Mouse (Mus musculus): ENCODE results near the gene Ptger2.
A peak's percentile ranks its signal among the peaks of the same experiment; 100 is the strongest.
"Not testable (repeated sequence)": the region's sequence is repeated elsewhere in the genome, so short reads cannot be mapped to it uniquely, and the experiment has no call there.

The Ptger2 gene

DNA sequence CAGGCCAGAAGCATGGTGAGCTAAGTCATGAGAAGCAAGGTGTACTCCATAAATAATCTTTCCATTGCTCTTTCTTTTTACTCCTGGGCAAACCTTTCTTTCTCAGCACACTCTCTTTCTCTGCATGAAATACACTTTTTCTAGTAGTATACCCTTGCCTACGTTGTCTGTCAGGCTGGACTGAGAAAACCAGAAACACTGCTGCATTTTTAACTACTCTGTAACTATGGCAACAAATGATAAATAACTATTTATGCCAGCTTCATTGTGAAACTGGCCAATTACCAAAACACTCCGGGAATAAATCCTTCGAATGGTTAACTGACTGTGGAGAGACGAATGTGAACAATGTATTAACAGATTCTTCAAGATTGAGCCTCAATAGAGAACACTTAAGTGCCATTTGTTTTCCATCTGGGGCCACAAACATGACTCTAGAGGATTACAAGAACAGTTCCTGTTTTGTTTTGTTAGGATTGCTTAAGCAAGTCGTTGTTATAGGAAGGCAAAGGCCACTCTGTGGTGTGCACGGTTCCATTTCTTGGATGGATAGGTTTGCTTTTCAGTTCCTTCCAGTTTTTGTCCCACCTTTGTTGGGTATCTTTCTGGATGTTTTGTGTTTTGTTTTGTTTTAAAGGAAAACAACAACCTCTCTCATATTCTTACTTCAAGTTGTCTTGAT, at the start of gene Ptger2:
Gene Ptger2 (plus strand): TSS at position 522 of the 682 bp plus-strand sequence.
- not testable (repeated sequence) for DNase-seq

DNA sequence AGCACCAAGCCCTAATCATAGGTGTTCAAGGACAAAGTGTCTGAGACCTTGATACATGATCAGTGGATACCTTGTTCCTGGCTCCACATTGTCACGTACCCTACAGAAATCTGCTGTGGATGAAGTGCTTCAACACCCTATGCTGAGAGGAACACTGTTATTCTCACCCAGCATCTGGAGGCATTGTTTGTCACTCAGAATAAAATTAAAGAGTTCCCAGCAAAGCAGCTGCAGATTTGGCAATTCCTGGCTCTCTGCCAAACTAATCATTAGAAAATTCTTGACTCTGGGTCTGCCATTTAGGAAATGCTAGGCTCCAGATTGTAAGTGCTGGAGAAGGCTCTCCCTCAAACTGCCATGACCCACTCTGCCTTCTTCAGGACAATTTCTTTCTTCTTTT, 27.2 kb upstream of the Ptger2 start:
- DNase-seq, result no peak

DNA sequence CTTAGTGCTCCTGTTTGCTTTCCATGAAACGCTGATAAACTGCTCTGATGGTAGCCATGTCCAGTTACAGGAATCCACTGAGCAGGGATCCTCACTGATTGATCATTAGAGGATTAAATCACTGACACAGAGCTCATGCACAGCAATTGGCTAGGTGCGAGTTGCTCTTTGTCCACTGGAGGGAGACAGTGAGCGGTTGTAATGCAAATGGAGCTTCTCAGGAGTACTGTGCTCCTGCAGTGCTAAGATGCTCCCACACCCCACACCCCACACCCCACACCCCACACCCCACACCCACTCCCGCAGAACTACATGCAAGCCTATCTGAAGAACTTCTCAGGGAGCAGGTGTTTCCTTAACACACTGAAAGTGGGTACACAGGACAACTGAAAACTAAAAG, 10.7 kb upstream of the Ptger2 start:
- DNase-seq, result peak; percentile 25

DNA sequence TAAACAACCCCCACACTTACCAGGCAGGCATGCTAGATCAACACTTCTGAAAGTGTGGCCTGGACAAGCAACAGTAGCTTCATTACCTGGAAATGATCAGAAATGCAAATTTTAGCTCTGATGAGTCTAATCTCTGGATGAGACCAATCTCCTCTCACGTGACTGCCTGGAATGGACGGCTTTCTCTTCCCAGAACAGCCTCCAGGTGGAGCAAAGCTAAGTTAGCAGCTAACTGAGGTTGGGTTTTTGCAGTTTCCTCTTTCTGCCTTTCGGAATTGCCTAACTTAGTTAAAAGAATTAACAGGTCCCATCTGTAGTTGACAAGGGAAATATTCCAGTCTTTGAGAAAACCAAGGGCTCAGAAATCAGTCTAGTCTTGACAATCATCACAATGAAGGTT, 8.1 kb upstream of the Ptger2 start:
- no peak for DNase-seq

DNA sequence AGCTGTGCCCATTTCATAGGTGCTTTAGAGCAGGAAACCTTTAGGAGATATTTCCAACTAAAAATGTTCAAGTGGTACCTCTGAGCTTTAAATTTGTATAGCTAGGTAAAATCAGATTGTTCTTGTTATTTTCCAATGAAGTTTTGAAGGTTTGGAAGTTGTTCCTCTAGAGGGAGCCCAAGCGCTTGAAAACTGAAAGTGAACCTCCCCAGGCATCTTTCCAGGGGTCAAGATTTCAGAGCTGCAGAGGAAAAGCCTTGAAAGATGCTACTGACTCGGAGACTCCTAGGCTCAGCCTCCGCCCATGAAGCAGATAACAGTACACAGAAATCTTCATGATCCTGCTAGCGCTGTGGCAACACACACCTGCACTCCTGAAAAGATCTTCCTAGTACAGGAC, 6.5 kb upstream of the Ptger2 start:
- DNase-seq, result no peak

DNA sequence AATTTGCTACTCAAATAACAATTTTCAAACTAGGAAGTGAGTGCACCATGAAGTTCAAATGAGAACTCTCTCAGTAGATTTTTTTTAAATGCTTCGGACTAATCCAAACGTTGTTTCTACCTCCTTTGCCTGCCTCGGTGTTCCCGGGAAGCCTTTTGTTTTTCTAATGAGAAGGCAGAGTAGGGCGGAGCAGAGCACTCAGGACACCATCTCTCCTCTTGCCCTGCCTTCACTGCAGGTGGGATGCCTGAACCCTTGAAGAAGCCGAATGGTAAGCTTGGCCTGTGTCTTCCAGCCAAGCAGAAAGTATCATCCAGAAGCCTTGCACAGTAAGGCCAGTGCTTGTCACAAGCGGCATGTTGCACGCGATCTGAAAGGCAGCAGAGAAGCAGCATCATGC, 3.9 kb upstream of the Ptger2 start:
- DNase-seq, result no peak

DNA sequence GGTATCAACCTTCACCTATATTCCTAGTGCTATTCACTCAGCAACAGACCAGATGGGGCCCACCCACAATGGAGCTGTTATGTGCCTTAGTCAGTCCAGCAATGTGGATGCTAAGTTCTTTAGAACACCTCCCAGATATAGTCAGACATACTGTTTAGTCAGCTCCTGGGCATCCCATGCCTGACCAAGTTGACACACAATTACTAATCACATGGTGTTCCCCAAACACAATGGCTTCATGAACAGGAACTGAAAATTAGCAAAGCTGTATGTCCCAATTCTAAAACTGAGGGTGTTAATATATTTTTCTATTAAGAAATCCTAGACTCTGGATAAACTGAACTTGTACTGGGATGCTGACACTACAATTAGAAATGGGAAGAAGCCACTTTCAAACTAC, 1.7 kb upstream of the Ptger2 start:
- no peak for DNase-seq

DNA sequence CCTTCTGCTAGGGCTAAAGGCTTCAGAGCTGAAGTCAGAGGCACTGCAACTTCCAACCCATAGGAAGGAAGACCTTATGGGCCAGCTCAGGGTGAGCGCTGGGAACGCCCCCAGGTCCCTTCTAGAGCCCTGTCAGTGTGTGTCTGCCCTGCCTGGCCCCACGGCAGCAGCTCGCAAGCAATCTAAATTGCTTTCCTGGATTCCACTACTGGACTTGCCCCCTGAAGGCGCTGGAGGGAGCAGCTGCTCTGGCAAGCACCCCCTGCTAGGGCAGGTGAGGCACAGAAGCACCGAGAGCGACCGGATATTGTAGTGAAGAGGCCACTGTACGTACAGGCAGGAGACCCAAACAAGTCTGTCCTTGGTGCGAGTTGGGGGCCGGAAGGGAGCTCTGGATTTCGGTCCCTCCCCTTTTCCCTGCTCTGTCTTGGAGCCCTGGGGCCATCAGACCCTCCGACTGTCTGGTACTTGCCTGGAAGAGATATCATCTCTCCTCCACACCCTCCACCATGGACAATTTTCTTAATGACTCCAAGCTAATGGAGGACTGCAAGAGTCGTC, 541 bp downstream of the Ptger2 start:
- DNase-seq, result peak; percentile 20

DNA sequence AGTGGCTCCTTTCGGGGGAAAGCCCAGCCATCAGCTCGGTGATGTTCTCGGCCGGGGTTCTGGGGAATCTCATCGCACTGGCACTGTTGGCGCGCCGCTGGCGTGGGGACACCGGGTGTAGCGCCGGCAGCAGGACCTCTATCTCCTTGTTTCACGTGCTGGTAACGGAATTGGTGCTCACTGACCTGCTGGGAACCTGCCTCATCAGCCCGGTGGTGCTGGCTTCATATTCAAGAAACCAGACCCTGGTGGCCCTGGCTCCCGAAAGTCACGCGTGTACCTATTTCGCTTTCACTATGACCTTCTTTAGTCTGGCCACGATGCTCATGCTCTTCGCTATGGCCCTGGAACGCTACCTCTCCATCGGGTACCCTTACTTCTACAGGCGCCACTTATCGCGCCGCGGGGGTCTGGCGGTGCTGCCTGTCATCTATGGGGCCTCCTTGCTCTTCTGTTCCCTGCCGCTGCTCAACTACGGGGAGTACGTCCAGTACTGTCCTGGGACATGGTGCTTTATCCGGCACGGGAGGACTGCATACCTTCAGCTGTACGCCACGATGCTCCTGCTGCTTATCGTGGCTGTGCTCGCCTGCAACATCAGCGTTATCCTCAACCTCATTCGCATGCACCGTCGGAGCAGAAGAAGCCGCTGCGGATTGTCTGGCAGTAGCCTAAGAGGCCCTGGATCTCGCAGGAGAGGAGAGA, 1.2 kb downstream of the Ptger2 start:
- no peak for DNase-seq

DNA sequence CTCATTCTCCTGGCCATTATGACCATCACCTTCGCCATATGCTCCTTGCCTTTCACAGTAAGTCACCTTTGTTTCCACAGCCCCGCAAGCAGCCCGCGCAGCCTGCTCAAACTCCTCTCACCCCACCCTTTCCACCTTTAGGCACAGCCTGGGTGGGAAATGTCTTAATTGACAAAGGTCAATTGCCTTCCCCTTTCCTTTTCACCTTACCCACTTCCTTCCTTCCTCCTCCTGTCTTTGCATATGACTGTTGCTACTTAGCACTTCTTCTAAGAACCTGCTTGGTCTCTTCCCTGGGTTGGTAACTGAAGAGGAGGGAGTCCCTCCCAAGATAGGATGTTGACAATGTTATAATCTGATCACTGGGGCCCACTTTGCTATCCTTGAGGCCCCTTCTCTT, 1.8 kb downstream of the Ptger2 start:
- no peak for DNase-seq

DNA sequence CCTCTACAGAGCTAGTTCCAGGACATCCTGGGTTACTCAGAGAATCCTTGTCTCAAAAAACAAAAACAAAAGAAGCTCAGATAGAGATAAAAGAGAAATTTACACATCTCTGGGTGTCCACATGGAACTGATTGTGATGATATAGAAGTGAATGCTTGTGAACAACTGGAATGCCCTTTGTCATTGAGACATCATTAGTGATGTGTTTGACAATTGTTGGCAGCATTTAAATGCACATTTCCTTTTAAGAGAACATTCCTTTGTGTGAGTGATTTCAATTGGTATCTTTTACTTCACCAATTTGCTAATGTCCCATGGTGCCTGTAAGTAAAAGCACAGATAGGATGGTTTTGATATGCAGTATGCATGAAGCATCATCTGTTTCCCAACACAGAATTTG, 6.3 kb downstream of the Ptger2 start:
- no peak for DNase-seq

DNA sequence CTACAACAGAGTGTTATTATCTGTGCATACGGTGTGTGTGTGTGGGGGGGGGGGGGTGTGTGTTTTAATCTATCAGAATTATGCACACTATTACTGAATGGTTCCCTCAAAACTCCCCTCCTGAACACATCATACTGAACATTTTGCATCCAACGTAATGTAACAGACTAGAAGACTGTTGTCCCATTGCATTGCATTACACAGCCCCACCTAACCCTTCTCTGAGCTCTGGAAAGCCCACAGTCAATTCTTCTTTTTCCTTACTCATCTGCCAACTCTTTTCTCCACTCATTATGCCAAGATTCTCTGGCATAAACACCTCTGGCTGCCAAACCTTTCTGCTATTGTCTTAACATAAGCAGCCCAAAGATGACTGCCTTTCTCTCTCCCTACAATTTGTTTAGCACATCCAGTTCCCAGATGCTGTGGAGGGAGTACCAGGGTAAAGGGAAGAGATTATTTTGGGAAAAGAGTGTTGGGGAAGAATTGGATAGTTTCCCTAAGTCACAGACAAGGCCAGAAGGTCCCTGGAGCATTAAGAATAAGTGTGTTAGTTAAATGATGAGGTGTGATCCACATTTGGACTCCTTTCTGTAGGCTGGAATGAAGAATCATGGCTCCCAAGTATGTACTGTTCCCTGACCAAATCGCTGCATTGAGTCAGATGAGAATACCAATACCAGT, 12.2 kb downstream of the Ptger2 start:
- DNase-seq, result no peak

DNA sequence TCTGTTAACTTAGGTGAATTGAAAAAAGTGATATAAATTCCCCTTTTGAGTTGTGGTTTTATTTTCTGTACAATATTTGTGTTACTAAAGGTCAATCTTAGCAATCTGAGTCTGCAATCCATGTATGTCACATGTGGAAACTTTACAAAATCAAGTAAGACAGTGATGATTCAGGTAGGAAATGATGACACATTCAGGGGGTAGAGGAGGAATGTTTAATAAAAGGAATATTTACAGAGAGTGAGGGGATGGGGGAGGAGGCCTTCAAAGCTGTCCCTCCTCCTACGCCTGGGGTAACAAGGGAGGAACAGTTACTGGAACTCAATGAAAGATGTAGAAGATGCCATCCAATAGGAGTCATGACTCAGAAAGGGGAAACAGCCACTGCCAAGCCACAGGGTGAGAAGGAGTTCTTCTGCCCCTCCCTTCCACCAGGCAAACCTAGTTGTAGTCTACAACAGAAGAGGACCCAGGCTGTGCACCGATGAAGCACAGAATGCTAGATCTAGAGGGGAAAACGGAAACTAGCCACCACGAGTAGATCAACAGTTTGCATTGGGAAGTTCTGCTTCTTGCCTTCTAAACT, 17.8 kb downstream of the Ptger2 start:
- DNase-seq, result no peak

DNA sequence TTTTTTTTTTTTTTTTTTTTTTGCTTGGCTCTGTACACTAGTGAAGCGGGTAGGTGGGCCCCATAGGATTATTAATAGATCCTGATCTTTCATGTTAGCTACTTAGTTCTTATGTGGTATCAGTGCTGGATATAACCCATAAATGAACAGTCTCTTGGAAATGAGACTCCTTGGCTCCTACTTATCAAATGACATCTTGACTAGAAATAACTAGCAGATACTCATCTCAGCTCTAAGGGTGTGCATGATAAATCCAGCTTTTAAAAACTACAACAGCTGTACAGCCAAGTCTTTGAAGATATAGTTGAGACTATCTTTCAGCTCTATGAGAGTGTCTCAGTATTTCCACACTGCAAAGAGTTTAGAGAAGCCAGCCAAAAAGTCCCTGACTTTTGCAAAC, 21.2 kb downstream of the Ptger2 start:
- no peak for DNase-seq

DNA sequence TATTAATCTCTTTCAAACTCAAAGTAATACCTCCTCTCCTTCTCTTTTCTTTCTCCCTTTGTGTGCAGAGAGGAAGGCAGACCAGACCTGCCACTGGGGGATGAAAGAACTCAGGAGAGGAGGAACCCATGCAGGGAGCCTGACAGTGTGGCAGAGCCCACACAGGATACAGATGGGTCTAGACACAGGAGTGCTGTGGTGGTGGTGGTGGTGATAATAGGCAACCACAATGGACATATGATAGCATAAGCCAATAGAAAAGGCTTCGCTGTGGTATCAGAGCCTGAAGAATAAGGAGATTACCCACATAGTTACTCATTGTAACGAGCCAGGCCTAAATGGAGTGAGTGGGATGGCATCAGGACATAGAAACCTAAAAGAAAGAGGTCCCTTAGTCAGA, 23.3 kb downstream of the Ptger2 start:
- peak; percentile 25 for DNase-seq

DNA sequence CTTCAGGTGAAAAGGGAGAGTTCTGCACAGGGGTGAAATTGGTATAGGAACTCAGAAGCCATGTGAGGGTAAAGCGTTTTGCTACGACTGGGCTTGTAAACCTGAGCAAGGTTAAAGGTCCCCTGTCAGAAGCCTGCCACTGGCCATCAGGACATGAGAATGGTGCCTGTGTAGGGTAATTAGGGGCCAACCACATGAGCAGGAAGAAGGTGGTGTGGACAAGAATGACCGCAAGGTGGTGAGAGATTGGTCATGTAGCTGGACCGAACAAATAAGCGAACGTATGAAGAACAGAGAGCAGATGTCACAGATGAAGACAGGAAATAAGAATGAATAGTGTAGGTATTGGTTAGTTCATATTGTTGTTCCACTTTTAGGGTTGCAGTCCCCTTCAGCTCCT, 23.7 kb downstream of the Ptger2 start:
- DNase-seq, result no peak

DNA sequence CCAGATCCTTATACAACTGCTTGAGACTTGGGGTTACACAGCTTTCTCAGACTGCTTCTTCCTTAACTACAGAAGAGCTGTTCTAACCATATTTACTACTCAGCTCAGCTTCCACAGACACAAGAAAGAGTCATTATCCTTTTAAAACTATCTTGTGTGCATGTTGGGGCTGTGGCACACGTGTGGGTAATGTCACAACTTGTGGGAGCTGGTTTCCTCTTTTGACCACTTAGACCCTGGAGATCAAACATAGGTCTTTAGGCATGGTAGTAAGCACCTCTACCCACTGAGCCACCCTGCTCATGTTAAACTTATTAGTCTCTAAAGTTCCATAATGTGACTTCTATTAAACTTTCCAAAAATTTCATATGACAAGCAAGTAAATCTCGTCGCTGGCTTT, 33.6 kb downstream of the Ptger2 start:
- DNase-seq, result no peak

DNA sequence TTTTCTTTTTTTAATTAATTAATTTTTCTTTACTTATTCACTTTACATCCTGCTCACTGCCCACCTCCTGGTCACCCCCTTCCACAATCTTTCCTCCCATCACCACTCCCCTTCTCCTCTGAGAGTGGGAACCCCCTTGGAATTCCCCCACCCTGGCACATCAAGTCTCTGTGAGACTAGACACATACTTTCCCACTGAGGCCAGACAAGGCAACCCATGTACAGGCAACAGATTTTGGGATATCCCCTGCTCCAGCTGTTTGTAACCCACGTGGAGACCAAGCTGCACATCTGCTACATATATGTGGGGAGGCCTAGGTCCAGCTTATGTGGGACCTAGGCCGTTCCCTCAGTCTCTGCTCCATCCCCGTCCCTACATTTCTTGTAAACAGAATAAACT, 46.3 kb downstream of the Ptger2 start:
- DNase-seq, result no peak

DNA sequence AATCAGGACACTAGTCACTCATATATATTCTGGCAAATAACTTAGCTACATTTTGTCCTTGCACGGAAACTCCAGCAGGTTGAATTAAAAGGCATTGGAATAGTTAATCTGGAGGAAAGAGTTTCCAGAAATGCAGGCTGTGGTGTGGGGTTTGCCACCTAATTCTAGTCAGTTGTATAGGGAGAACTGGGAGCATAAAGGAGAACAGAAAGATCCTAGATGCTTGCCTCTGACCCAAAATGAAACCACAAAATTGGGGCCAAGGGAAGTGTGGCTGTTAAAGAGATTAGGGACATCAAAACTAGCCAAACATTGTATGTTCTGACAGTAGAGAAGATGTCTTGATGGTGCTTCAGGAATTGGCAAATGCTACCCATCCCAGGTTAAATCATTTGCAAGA, 48.6 kb downstream of the Ptger2 start:
- DNase-seq, result no peak

DNA sequence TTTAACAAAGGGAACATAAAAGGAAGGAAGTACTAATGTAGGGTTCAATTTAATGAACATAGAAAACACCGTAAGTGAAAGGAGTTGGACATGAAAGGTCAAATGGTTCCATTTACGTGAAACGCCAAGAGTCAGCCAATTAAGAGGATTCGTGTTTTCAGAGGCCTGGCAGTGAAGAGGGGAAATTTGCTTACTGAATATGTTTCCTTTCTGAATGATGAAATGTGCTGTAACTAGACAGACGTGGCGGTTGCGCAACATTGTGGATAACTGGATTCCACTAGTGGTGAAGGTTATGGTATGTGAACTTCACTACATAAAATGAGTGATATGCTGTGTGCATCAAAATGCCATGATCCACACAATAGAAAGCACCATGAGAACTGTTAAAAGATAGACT, 50.1 kb downstream of the Ptger2 start:
- DNase-seq, result peak; percentile 30

DNA sequence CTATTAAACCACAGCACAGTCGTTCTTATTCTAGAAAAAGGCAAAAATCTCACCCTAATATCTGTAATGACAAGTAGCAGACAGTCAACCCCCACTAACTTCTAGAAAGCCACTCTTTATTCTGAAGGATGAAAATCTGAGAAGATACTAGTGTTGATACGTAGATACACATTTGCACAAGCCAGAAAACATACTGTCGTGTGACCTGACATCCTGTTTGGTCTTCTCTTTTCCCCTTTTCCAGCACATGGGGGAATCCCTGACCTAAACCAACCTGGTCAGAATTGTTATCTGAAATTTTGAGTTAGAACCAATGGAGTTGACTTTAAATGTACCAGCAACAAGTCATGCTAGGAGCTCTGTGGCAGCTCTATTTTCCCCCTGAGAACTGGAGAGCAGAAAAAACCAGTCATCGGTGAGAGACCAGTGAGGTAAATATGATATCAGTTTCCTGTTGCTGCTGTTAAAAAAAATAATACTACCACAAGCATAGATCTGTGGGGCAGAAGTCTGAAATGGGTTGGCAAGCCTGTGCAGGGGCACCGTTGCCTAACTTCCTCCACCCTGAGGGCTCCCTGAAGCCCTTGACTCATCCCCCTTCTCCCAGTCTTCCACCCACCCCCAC, 53.0 kb downstream of the Ptger2 start:
- DNase-seq, result peak; percentile 5

DNA sequence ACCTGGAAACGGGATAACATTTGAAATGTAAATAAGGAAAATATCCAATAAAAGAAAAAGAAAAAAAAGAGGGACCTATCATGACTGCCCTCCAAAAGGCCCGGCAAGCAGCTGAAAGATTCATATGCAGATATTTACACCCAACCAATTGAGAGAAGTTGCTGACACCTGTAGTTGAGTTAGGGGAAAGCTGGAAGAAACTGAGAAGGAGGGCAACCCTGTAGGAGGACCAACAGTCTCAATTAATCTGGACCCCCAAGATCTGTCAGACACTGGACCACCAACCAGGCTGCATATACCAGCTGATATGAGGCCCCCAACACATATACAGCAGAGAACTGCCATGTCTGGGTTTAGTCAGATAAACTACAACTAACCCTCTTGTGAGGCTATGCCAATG, 60.1 kb downstream of the Ptger2 start:
- DNase-seq, result no peak

Data from liver (tissue).